Mouse (Mus musculus) kidney, embryonic 15.5 days (tissue): Measurements from ENCODE around the gene Parvb. TPM values are rescaled to one million over a fixed set of nuclear protein-coding genes. Genes with fewer than 3 reads are reported as not detected.
A peak's percentile ranks its signal among the peaks of the same experiment; 100 is the strongest.

Experiments
- ATAC-seq: fragments of 200-750 bp; cut with Nextera tagmentation; replicated peaks from 2 replicates; pipeline ENCODE4 v1.8.0; 2017; ENCODE audit warnings: moderate TSS enrichment; ENCODE audit not compliant: low FRiP score
- H3K27ac ChIP-seq: fragments of 300-500 bp; sonication (generic); 2 replicates; pipeline ENCODE4 v1.5.1; 2015; ENCODE audit warnings: mild to moderate bottlenecking, inconsistent platforms
- H3K27me3 ChIP-seq: fragments of 300-500 bp; sonication (generic); 2 replicates; pipeline ENCODE4 v1.6.1; 2015; ENCODE audit warnings: inconsistent platforms
- H3K36me3 ChIP-seq: fragments of 300-500 bp; sonication (generic); 2 replicates; pipeline ENCODE4 v1.6.1; 2015; ENCODE audit warnings: inconsistent platforms
- H3K4me1 ChIP-seq: fragments of 300-500 bp; sonication (generic); 2 replicates; pipeline ENCODE4 v1.6.1; 2015; ENCODE audit warnings: inconsistent platforms
- H3K4me2 ChIP-seq: fragments of 300-500 bp; sonication (generic); 2 replicates; pipeline ENCODE4 v1.6.1; 2015; ENCODE audit warnings: moderate library complexity, mild to moderate bottlenecking, inconsistent platforms
- H3K4me3 ChIP-seq: fragments of 300-500 bp; sonication (generic); replicated peaks from 2 replicates; pipeline ENCODE4 v1.5.1; 2015; ENCODE audit warnings: mild to moderate bottlenecking, inconsistent platforms
- H3K9ac ChIP-seq: fragments of 300-500 bp; sonication (generic); 2 replicates; pipeline ENCODE4 v1.6.1; 2015; ENCODE audit warnings: mild to moderate bottlenecking, inconsistent platforms
- H3K9me3 ChIP-seq: fragments of 300-500 bp; sonication (generic); replicated peaks from 2 replicates; pipeline ENCODE4 v1.6.1; 2016; ENCODE audit warnings: inconsistent platforms
- WGBS: fragments of 180-500 bp; shearing (Covaris S2); methylation state at CpG from one replicate; pipeline ENCODE4 v1.1.7; 2015; ENCODE audit warnings: mixed read lengths; 5-methylcytosine and 5-hydroxymethylcytosine counted together
- polyA plus RNA-seq: library from polyadenylated mRNA; unstranded; fragments of >200 nt; fragmentation: Nextera tagmentation; extraction: Ambion mirVana; gene quantifications from 2 replicates; pipeline ENCODE4 v1.2.1, GENCODE M21; 2015

Parvb gene
- polyA plus RNA-seq, 1 experiment from 2014 or later: 4.7 TPM

DNA sequence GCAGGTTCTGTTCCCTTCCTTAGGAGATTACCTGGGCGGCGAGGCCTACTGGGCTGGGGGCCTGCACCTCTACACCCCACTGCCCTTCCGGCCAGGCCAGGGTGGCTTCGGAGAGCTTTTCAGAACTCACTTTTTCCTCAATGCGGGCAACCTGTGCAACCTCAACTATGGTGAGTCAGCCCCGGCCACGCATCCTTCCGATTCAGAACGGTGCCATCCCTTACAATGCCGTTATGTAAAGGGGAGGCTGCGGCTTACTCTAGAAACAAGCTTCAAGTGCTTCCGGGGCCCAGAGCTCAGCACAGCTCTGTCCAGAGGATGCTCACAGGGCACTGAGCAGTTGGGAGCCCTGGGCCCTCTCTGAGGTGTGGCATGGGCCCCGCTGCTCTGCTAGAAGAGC lies 21.4 kb upstream of the Parvb start:
- H3K4me1 ChIP-seq: peaks cover 30% of the 10 kb centered on the region
- H3K36me3 ChIP-seq: peaks cover 80% of the 10 kb centered on the region
- H3K4me2 ChIP-seq: no peak overlapping the region
- no peaks in the 10 kb centered on the region for H3K27me3 ChIP-seq
- H3K27ac ChIP-seq: 0 out of 2 replicates have a peak overlapping the region, but pooled peaks have one; percentile 59
- H3K9ac ChIP-seq: no peak overlapping the region
- no peak overlapping the region for H3K4me3 ChIP-seq
- no peaks in the 10 kb centered on the region for H3K9me3 ChIP-seq
- WGBS: 95% methylated on average over 13 of the region's 13 CpGs
- ATAC-seq: no peak

DNA sequence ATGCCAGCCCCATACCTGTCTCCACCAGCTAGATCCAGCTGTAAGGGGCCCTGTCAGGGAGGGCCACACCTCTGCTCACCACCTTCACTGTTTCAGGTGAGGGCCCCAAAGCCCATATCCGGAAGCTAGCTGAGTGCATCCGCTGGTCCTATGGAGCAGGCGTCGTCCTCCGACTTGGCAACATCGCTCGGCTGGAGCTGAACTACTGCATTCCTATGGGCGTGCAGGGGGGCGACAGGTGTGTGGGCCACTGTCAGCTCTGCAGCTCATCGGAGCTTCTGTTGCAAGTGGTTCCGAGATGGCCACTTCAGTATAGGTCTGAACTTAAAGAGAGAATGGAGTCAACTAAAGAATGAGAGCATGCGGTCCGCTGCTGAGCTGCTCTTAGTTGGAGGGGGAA lies 20.9 kb upstream of the Parvb start:
- H3K36me3 ChIP-seq: peaks cover 75% of the 10 kb centered on the region
- WGBS: 93% methylated on average over 13 of the region's 13 CpGs

DNA sequence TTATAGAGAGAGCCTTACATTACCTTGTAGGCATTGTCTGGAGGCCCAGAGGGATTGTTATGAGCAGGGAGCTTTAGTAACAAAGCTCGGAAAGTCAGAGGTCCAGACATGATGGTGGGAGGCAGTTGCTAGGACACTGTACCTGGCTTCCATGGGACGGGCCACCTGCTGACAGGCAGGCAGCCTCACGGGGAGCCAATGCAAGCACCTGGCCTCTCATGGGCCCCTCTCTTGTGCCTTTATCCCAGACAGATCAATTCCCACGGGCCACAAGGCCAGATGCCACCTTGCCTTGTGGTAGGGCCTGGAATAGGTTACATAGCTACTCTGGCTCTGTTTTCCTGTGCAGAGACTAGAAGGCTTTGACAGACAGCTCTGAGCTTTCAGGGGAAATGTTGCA lies 20.3 kb upstream of the Parvb start:
- no peaks in the 10 kb centered on the region for H3K9me3 ChIP-seq
- no peaks in the 10 kb centered on the region for H3K27me3 ChIP-seq
- ATAC-seq: no peak
- peaks cover 69% of the 10 kb centered on the region for H3K36me3 ChIP-seq
- H3K4me3 ChIP-seq: no peak overlapping the region
- no peak overlapping the region for H3K27ac ChIP-seq
- no peak overlapping the region for H3K9ac ChIP-seq
- no peak overlapping the region for H3K4me2 ChIP-seq
- H3K4me1 ChIP-seq: peaks cover 41% of the 10 kb centered on the region
- whole genome bisulfite sequencing: 79% methylated on average over 4 of the region's 4 CpGs

More for the DNA sequence above, 20.9 kb upstream of the Parvb start:
- Histone ChIP-seq H3K9me3 (no peaks in the 10 kb centered on the region), H3K9ac (no peak overlapping the region), H3K27ac (no peak overlapping the region), H3K27me3 (no peaks in the 10 kb centered on the region), H3K4me3 (no peak overlapping the region), H3K4me1 (peaks cover 35% of the 10 kb centered on the region), H3K4me2 (no peak overlapping the region)
- no peak for ATAC-seq

DNA sequence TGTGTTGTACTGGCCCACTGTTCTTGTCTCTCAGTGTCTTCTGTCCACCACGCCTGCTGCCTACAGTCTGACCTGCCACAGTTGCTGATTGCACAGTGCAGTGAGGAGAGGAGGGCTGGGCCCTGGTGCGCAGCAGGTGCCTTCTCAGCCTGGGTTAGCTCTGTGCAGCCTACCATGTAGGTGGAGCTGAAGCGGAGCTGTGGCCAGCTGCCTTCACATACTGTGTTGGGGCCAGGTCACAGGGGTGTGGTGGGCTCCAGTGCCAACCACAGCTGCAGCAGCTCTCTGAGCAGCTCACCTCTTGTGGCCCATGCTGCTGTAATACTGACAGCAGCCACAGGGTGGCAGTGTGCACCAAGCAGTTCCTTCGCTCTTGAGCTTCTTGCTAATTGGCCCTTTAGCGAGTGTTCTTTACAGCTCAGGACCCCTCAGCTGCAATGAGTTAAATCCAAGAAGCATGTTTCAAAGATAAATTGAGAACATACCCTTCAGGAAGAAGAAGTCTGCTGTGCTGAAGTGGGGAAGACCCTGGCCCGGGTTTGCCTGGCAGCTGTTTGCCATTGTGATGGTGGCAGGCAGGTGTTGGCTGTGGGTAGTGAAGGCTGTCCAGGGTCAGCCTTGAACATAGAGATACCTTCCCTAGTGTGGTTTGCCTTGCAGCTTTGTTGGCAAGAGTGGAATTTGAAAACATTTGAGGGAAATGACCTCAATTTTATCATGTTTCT lies 19.6 kb upstream of the Parvb start:
- Histone ChIP-seq H3K4me2 (no peak overlapping the region), H3K9ac (no peak overlapping the region), H3K36me3 (peaks cover 62% of the 10 kb centered on the region), H3K9me3 (no peaks in the 10 kb centered on the region), H3K27me3 (no peaks in the 10 kb centered on the region), H3K27ac (no peak overlapping the region), H3K4me1 (peaks cover 47% of the 10 kb centered on the region), H3K4me3 (no peak overlapping the region)
- 48% methylated on average over 6 of the region's 6 CpGs for WGBS
- no peak; the same call in 1 of the 2 replicates for ATAC-seq

DNA sequence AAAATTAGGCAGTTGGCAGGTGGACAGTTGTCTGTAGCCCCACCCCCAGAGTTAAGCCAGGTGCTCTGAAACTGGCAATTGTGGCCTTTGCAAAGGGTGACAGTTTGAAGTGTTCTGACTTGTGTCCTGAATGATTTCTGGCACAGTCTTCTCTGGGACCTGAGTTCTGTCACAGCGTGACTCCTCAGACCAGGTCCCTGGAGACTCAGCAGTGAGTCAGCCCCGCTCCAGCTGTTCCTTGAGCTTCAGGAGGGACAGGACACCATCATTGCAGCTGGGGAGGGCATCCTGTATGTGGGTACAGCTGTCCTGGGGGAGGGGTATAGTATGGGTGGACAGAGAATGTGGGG lies 19.1 kb upstream of the Parvb start:
- Histone ChIP-seq H3K4me2 (no peak overlapping the region), H3K27me3 (0 out of 2 replicates have a peak, but pooled peaks cover 1% of the 10 kb centered on the region), H3K27ac (no peak overlapping the region), H3K4me1 (peaks cover 53% of the 10 kb centered on the region), H3K36me3 (peaks cover 57% of the 10 kb centered on the region), H3K4me3 (no peak overlapping the region), H3K9me3 (no peaks in the 10 kb centered on the region), H3K9ac (no peak overlapping the region)
- ATAC-seq: no peak
- 72% methylated on average over 2 of the region's 2 CpGs for WGBS

DNA sequence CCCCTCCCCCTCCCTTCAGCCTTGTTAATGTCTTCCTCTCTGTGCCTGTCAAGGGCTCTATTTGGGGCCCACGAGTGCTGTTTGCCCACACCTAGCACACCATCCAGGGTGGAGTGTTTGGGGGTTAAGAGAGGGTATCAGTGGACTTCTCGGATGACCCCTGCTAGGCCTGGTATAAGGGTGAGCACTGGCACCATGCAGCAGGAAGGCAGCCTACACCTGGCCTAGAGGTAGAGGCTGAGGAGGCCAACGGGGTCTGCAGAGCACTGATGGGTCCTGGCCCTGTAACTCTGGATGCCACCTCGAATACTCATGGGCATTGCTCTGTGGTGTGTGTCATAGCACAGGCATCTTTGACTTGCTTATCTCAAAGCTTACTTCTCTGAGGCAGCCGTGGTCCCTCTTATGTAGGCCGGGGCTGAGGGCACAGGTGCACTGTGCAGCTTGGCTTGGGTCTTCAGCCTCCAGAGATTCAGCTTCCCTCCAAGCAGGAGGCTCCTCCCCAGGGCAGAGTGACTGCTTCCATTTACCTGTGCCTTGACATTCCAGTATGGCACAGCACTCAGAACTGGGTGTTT lies 18.6 kb upstream of the Parvb start:
- WGBS: 84% methylated on average over 6 of the region's 6 CpGs
- peaks cover 53% of the 10 kb centered on the region for H3K36me3 ChIP-seq
- no peak for ATAC-seq
- H3K4me1 ChIP-seq: peaks cover 58% of the 10 kb centered on the region
- H3K4me2 ChIP-seq: no peak overlapping the region
- H3K27me3 ChIP-seq: 0 out of 2 replicates have a peak, but pooled peaks cover 4% of the 10 kb centered on the region
- no peak overlapping the region for H3K27ac ChIP-seq
- H3K9me3 ChIP-seq: no peaks in the 10 kb centered on the region
- no peak overlapping the region for H3K9ac ChIP-seq
- H3K4me3 ChIP-seq: no peak overlapping the region

DNA sequence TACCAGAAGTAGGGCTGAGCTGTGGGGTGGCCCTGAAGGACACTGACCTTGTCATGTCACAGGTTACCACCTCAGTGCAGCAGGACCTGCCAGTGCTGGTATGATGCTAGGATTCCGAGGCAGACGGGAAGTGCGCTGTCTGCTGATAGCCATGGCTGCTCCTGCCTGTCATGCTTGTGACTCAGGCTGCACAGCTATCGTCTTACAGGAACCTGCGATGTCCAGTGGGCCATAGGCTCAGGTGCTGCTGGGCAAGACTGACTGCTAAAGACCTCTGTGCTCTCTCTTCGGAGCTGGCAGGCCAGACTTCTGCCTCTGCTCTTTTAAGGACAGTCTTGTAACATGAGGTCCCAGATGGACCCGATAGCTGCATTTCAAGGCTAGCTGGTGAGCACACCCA lies 17.4 kb upstream of the Parvb start:
- 52% methylated on average over 7 of the region's 7 CpGs for WGBS
- Histone ChIP-seq H3K9ac (no peak overlapping the region), H3K4me1 (peaks cover 70% of the 10 kb centered on the region), H3K27ac (peak overlapping the region; percentile 37; the same call in 1 of the 2 replicates), H3K36me3 (peaks cover 42% of the 10 kb centered on the region), H3K4me2 (no peak overlapping the region), H3K27me3 (0 out of 2 replicates have a peak, but pooled peaks cover 7% of the 10 kb centered on the region), H3K9me3 (no peaks in the 10 kb centered on the region), H3K4me3 (no peak overlapping the region)
- ATAC-seq: no peak

DNA sequence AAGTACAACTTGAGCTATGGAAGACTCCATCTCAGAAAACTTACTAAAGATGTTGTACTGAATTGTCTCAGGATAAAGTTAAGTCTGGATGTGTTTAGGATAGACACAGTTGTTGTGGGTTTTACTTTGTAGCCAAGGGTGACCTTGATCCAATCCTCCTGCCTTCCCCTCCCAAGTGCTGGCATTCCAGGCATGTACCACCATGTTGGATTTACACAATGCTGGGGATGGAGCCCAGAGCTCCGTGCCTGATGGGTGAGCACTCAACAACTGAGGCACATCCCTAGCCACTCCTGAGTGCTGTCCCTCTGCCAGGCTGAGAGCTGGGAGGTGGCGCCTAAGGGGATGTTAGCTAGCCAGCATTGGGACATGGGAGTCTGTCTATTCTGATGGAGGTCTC lies 16.6 kb upstream of the Parvb start:
- Histone ChIP-seq H3K4me1 (peaks cover 71% of the 10 kb centered on the region), H3K27ac (peak overlapping the region; percentile 91), H3K9me3 (no peaks in the 10 kb centered on the region), H3K27me3 (0 out of 2 replicates have a peak, but pooled peaks cover 7% of the 10 kb centered on the region), H3K4me2 (no peak overlapping the region), H3K9ac (no peak overlapping the region), H3K4me3 (no peak overlapping the region), H3K36me3 (peaks cover 34% of the 10 kb centered on the region)
- WGBS: 83% methylated on average over 2 of the region's 2 CpGs
- no peak for ATAC-seq

DNA sequence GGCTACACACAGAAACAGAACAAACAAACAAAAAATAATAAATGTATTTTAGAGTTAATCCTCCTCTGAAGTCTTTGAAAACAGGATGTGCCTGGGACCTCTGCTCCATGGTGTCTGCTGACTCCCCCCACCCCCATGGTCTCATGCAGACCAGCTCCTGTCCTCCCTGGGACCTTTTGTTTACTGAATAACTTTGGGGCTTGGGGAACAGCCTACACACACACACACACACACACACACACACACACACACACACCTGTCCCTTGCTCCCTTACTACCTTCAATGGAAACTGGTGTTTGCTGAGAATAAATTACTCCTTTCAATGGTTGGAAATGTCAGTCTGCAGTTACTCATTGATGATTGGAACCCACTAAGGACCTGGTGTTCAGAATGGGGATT lies 15.8 kb upstream of the Parvb start:
- Histone ChIP-seq H3K4me3 (no peak overlapping the region), H3K9me3 (no peaks in the 10 kb centered on the region), H3K9ac (no peak overlapping the region), H3K27ac (peak overlapping the region; percentile 91), H3K4me2 (no peak overlapping the region), H3K27me3 (0 out of 2 replicates have a peak, but pooled peaks cover 7% of the 10 kb centered on the region), H3K36me3 (peaks cover 27% of the 10 kb centered on the region), H3K4me1 (peaks cover 71% of the 10 kb centered on the region)
- peak; percentile 30; the same call in 1 of the 2 replicates for ATAC-seq

DNA sequence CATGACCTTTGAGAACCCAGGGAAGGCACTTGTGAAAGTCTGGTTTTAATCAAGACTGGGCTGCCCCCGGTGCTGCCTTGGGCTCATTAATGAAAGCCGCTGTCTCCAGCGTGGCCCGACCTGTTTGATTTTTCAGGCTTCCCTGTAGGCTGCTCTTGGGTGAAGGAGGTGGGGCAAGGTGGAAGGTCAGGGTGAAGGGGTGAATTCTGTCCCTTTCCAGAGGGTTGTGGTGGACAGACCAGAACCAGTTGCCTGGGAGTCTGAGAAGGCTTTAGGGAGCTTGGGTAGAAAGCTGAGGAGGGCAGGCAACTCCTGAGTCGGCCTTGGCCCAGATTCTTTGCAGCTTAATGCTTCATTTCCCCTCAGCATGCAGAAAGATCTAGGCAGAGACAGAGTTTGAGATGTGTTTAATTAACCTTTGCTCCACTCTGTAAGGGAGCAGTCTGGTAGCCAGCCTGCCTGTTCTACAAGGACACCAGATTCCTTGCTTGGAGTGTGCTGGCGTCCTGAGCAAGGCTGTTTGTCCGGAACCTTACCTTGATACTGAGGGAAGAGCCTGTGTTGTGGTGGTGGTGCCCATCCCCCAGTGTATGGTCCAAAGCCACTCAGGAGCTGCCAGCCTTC lies 15.3 kb upstream of the Parvb start:
- peak overlapping the region; percentile 91 for H3K27ac ChIP-seq
- H3K4me1 ChIP-seq: peaks cover 74% of the 10 kb centered on the region
- H3K4me3 ChIP-seq: no peak overlapping the region

DNA sequence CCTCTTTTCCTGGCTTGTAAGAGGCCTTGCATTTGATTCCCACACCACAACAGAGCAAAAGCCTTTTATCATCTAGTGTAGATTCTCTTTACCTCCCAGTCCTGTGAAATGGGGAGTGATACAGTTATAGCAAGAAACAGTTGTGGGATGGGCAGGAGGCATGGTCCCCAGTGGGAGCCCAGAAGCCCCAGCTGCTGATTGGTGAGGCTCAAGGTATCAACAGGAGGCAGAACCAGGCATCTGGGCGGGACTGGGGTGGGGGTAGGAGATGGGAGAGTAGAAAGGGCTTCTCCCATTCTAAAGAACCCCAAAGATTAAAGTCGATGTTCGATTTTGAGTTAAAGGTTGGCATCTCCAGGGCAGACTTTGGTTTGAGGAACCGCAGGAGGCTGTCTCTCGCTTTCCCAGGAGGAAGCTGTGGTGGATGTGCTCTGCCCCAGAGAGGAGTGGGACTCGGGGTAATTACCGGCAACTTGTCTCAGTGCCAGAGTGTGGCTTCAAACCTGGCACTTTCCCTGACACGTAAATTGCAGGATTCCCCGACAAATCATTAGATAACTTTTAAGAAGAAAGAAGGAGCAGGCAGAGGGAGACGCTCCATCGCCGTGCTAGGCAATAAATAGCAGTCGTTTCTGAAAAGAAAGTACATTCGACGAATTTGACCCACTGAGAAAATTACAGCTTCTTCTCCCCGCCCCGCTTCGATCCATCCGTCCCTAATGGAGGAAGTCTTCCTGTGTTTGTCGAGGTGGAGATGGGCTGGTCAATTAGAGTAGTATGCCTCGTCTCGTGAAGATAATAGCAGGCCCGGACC lies 13.7 kb upstream of the Parvb start:
- Histone ChIP-seq H3K9ac (no peak overlapping the region), H3K4me3 (no peak overlapping the region), H3K36me3 (peaks cover 16% of the 10 kb centered on the region), H3K27me3 (0 out of 2 replicates have a peak, but pooled peaks cover 7% of the 10 kb centered on the region), H3K4me2 (0 out of 2 replicates have a peak overlapping the region, but pooled peaks have one; percentile 3), H3K4me1 (peaks cover 68% of the 10 kb centered on the region), H3K27ac (peak overlapping the region; percentile 71), H3K9me3 (no peaks in the 10 kb centered on the region)
- 24% methylated on average over 23 of the region's 23 CpGs for WGBS
- no peak for ATAC-seq

More for the DNA sequence above, 15.3 kb upstream of the Parvb start:
- Histone ChIP-seq H3K4me2 (0 out of 2 replicates have a peak overlapping the region, but pooled peaks have one; percentile 21), H3K9me3 (no peaks in the 10 kb centered on the region), H3K36me3 (peaks cover 21% of the 10 kb centered on the region), H3K27me3 (0 out of 2 replicates have a peak, but pooled peaks cover 7% of the 10 kb centered on the region), H3K9ac (no peak overlapping the region)
- WGBS: 15% methylated on average over 7 of the region's 7 CpGs
- ATAC-seq: peak; percentile 52
